Mouse (Mus musculus): ENCODE results near the gene Sft2d2. TPM values are rescaled to one million over a fixed set of nuclear protein-coding genes. Genes with fewer than 3 reads are reported as not detected.

Gene Sft2d2
- polyA plus RNA-seq, 1 experiment from 2014 or later: 10.4 TPM

DNA sequence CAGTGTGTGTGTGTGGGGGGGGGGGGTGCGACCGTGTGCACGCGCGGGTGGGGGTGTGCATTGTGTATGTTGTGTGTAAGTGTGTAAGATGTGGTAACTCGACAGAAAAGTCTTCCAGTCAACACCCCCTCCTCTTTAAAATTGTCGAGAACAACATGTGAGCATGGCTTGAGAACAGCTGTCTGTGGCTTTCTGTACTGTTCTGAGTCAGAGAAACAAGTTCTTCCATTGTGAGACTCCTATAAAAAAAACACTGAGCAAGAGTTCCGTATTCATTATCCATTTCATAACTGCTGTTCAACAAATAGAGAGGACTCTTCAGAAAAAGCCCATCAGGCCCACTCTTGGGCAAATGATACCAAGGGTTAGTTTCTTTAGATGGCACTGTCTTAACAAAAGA, 6.5 kb upstream of the Sft2d2 start:
- no peaks in the 10 kb centered on the region for H3K9me3 ChIP-seq
- no peak overlapping the region for H3K4me2 ChIP-seq (replicated peaks)
- no peak overlapping the region for H3K27ac ChIP-seq (replicated peaks)
- H3K9ac ChIP-seq (replicated peaks): no peak overlapping the region
- no peaks in the 10 kb centered on the region for H3K36me3 ChIP-seq
- WGBS: 88% methylated on average over 8 of the region's 8 CpGs
- H3K4me1 ChIP-seq: no peaks in the 10 kb centered on the region
- ATAC-seq (ENCODE audit: low FRiP score, low read depth): no peak
- H3K27me3 ChIP-seq: peaks cover under 1% of the 10 kb centered on the region; the same call in 1 of the 2 replicates
- no peak overlapping the region for H3K4me3 ChIP-seq

DNA sequence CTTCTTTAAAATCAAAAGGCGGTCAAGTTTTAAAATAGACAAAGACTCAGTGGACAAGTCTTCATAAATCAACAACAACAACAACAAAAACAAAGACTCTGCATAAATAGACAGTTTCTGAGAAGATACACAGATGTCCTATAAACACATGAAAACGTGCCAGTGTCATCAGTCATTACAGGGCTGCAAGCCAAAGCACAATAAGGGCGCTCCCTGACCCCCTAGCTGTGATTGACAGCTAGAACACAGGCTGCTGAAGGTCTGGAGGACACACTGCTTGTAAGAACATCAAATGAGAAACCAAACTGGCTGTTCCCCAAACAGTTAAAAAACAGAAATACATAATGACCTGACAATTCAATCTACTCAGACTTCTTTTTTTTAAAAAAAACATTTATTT, 5.4 kb upstream of the Sft2d2 start:
- H3K4me2 ChIP-seq (replicated peaks): no peak overlapping the region
- no peak overlapping the region for H3K4me3 ChIP-seq
- no peaks in the 10 kb centered on the region for H3K9me3 ChIP-seq
- no peaks in the 10 kb centered on the region for H3K36me3 ChIP-seq
- H3K27ac ChIP-seq (replicated peaks): no peak overlapping the region
- no peak for ATAC-seq (ENCODE audit: low FRiP score, low read depth)
- 0 out of 2 replicates have a peak, but pooled peaks cover 5% of the 10 kb centered on the region for H3K4me1 ChIP-seq
- 76% methylated on average over 3 of the region's 3 CpGs for WGBS
- H3K9ac ChIP-seq (replicated peaks): no peak overlapping the region
- H3K27me3 ChIP-seq: peaks cover 12% of the 10 kb centered on the region

DNA sequence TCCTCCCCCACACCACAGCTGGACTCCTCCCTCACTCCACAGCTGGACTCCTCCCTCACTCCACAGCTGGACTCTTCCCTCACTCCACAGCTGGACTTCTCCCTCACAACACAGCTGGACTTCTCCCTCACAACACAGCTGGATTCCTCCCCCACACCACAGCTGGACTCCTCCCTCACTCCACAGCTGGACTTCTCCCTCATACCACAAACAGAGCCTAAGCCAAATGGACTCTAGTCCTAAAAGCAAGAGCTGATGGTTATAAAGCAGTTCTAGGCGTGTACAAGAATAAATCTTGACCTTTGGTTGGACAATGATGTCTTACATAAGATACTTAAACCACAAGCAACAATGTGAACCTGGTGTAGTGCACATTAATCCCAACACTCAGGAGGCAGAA, 4.7 kb upstream of the Sft2d2 start:
- no peak for ATAC-seq (ENCODE audit: low FRiP score, low read depth)
- peaks cover 19% of the 10 kb centered on the region for H3K27me3 ChIP-seq
- H3K9me3 ChIP-seq: no peaks in the 10 kb centered on the region
- H3K4me3 ChIP-seq: no peak overlapping the region
- no peaks in the 10 kb centered on the region for H3K36me3 ChIP-seq
- no peak overlapping the region for H3K4me2 ChIP-seq (replicated peaks)
- H3K4me1 ChIP-seq: peaks cover 8% of the 10 kb centered on the region; the same call in 1 of the 2 replicates
- WGBS: 78% methylated on average over 1 of the region's 1 CpGs
- no peak overlapping the region for H3K27ac ChIP-seq (replicated peaks)
- H3K9ac ChIP-seq (replicated peaks): no peak overlapping the region

GRCm38 (mm10) chr1:165197875-165198274, 3.6 kb upstream of the Sft2d2 start:
- Histone ChIP-seq H3K4me1 (peaks cover 11% of the 10 kb centered on the region; the same call in 1 of the 2 replicates), H3K36me3 (no peaks in the 10 kb centered on the region), H3K9me3 (no peaks in the 10 kb centered on the region), H3K4me3 (no peak overlapping the region), H3K9ac (replicated peaks) (no peak overlapping the region), H3K27ac (replicated peaks) (no peak overlapping the region), H3K4me2 (replicated peaks) (no peak overlapping the region), H3K27me3 (peaks cover 23% of the 10 kb centered on the region)
- 81% methylated on average over 3 of the region's 3 CpGs for WGBS
- ATAC-seq (ENCODE audit: low FRiP score, low read depth): no peak

DNA sequence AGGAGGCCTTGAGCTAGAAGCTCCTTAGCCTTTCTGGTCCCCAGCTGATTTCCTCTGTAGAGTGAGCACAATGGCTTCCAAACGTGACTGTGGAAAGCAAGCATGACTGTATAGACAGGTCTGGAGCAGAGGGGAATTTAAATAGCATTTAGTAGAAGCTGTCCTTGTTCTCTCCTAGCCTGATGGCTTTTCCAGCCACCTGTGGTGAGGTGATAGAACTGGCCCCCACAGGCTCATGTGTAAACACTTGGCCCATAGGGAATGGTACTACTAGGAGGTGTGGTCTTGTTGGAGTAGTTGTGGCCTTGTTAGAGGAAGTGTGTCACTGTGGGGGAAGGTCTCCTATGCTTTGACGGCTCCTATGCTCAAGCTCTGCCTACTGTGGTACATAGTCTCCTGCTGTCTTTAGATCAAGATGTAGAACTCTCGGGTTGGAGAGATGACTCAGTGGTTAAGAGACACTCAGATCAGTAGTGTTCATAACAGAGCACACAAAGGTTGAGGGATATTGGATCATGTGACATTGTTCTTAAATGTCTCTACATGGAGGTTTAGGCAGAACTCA, 1.2 kb upstream of the Sft2d2 start:
- Histone ChIP-seq H3K4me1 (peaks cover 11% of the 10 kb centered on the region; the same call in 1 of the 2 replicates), H3K36me3 (no peaks in the 10 kb centered on the region), H3K4me3 (no peak overlapping the region), H3K9me3 (no peaks in the 10 kb centered on the region), H3K27ac (replicated peaks) (no peak overlapping the region), H3K9ac (replicated peaks) (no peak overlapping the region), H3K4me2 (replicated peaks) (no peak overlapping the region), H3K27me3 (peaks cover 23% of the 10 kb centered on the region)
- ATAC-seq (ENCODE audit: low FRiP score, low read depth): no peak
- WGBS: 75% methylated on average over 3 of the region's 3 CpGs

DNA sequence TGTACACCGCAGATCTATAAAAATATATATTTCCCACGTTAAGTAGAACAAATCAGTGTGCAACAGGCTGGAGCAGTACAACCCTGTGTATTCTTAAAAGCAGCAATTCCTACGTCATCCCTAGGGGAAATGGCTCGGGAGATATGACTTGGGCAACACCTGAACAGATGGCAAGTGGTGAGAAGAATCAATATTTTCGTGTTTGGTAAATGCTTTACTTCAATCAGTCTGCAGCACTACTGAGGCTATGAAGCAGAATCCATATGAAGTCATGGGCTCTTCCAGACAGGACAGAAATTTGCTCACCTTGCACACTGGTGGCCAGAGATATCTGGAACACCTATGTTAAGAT, 400 bp upstream of the Sft2d2 start:
- no peaks in the 10 kb centered on the region for H3K9me3 ChIP-seq
- H3K36me3 ChIP-seq: no peaks in the 10 kb centered on the region
- WGBS: 16% methylated on average over 5 of the region's 5 CpGs
- H3K4me1 ChIP-seq: peaks cover 11% of the 10 kb centered on the region; the same call in 1 of the 2 replicates
- H3K4me2 ChIP-seq (replicated peaks): peak overlapping the region; percentile 99
- peaks cover 23% of the 10 kb centered on the region for H3K27me3 ChIP-seq
- no peak overlapping the region for H3K27ac ChIP-seq (replicated peaks)
- peak overlapping the region; percentile 84 for H3K4me3 ChIP-seq
- no peak for ATAC-seq (ENCODE audit: low FRiP score, low read depth)
- peak overlapping the region; percentile 69 for H3K9ac ChIP-seq (replicated peaks)

DNA sequence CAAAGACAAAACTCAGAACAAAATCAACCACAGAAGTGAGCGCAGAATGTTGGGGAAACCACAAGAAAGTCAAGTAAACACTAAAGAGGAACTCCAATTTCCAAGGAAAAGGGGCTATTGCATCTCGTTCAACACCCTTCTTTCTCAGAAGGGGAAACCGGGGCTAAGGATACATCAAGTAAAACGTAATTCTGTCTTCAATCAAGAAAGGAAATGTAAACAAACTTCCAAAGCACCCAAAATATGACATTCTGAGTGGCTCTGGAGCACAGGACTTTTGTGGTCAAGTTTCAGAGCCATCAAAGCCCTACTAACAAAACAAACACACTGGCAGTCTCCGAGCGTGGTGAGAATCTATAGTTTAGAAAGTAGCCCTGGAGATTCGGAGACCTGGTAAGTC, 812 bp downstream of the Sft2d2 start:
- ATAC-seq (ENCODE audit: low FRiP score, low read depth): no peak
- Histone ChIP-seq H3K27me3 (peaks cover 23% of the 10 kb centered on the region), H3K27ac (replicated peaks) (no peak overlapping the region), H3K4me2 (replicated peaks) (peak overlapping the region; percentile 99), H3K4me3 (peak overlapping the region; percentile 84), H3K9me3 (no peaks in the 10 kb centered on the region), H3K9ac (replicated peaks) (peak overlapping the region; percentile 69; the same call in 1 of the 2 replicates), H3K36me3 (no peaks in the 10 kb centered on the region), H3K4me1 (peaks cover 11% of the 10 kb centered on the region; the same call in 1 of the 2 replicates)
- 21% methylated on average over 7 of the region's 7 CpGs for WGBS

- Histone ChIP-seq H3K9ac (replicated peaks) (no peak overlapping the region), H3K4me3 (no peak overlapping the region), H3K9me3 (no peaks in the 10 kb centered on the region), H3K36me3 (no peaks in the 10 kb centered on the region), H3K4me1 (peaks cover 14% of the 10 kb centered on the region; the same call in 1 of the 2 replicates), H3K4me2 (replicated peaks) (peak overlapping the region; percentile 99; the same call in 1 of the 2 replicates), H3K27me3 (peaks cover 23% of the 10 kb centered on the region), H3K27ac (replicated peaks) (no peak overlapping the region)
- ATAC-seq (ENCODE audit: low FRiP score, low read depth): no peak
- 81% methylated on average over 10 of the region's 10 CpGs for WGBS
Measured at GRCm38 (mm10) chr1:165192714-165193264, 1.4 kb downstream of the Sft2d2 start.

DNA sequence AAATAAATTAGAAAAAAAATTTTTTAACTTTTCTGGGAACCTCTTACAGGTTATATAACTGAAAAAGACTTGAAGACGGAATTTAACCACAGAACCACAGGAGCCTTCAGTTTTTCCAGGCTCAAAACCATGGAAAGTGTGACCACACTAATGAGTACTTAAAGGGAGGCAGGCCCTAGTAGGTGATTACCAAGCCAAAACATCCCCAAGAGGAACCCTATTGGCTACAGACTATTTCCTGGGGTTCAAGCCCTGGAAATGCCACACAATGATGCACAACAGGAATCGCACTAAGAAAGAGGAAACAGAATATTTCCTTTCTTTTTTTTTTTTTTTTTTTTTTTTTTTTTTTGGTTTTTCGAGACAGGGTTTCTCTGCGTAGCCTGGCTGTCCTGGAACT, 2.1 kb downstream of the Sft2d2 start:
- no peak for ATAC-seq (ENCODE audit: low FRiP score, low read depth)
- Histone ChIP-seq H3K4me3 (no peak overlapping the region), H3K36me3 (no peaks in the 10 kb centered on the region), H3K27ac (replicated peaks) (no peak overlapping the region), H3K27me3 (peaks cover 23% of the 10 kb centered on the region), H3K9ac (replicated peaks) (no peak overlapping the region), H3K4me1 (peaks cover 21% of the 10 kb centered on the region), H3K4me2 (replicated peaks) (no peak overlapping the region), H3K9me3 (no peaks in the 10 kb centered on the region)
- WGBS: 89% methylated on average over 4 of the region's 4 CpGs

DNA sequence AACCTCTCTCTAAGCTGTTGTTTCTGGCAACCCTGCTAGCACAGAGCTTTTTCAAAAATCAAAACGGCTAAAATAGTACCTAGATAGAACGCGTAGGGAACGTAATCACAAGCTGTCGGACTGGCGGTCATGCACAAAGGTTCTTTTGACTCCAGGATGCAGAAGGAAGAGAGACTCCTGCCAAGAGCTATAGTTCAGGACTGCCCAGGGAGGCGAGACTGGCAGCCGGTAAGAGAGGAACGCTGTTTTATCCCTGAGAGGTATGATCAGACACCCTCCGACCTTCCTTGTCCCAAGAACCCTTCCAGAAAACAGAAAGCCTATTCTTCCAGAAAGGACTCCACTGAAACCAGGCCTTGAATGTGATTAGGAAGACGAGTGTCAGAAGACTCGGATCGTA, 2.6 kb downstream of the Sft2d2 start:
- Histone ChIP-seq H3K36me3 (no peaks in the 10 kb centered on the region), H3K27me3 (peaks cover 23% of the 10 kb centered on the region), H3K9me3 (no peaks in the 10 kb centered on the region), H3K4me3 (no peak overlapping the region), H3K4me2 (replicated peaks) (no peak overlapping the region), H3K27ac (replicated peaks) (no peak overlapping the region), H3K4me1 (peaks cover 25% of the 10 kb centered on the region), H3K9ac (replicated peaks) (no peak overlapping the region)
- 74% methylated on average over 13 of the region's 13 CpGs for WGBS
- no peak for ATAC-seq (ENCODE audit: low FRiP score, low read depth)

- H3K36me3 ChIP-seq: no peaks in the 10 kb centered on the region
- no peak overlapping the region for H3K4me3 ChIP-seq
- H3K9me3 ChIP-seq: no peaks in the 10 kb centered on the region
- peaks cover 22% of the 10 kb centered on the region for H3K27me3 ChIP-seq
- ATAC-seq (ENCODE audit: low FRiP score, low read depth): no peak
- no peak overlapping the region for H3K9ac ChIP-seq (replicated peaks)
- H3K4me2 ChIP-seq (replicated peaks): no peak overlapping the region
- H3K4me1 ChIP-seq: peaks cover 25% of the 10 kb centered on the region
- 90% methylated on average over 10 of the region's 10 CpGs for WGBS
- H3K27ac ChIP-seq (replicated peaks): no peak overlapping the region
Measured at GRCm38 (mm10) chr1:165190571-165191273, 3.5 kb downstream of the Sft2d2 start.

GRCm38 (mm10) chr1:165190068-165190467, 4.2 kb downstream of the Sft2d2 start:
- Histone ChIP-seq H3K4me2 (replicated peaks) (no peak overlapping the region), H3K27ac (replicated peaks) (no peak overlapping the region), H3K4me1 (peaks cover 24% of the 10 kb centered on the region), H3K27me3 (peaks cover 15% of the 10 kb centered on the region), H3K9ac (replicated peaks) (no peak overlapping the region), H3K36me3 (no peaks in the 10 kb centered on the region), H3K9me3 (no peaks in the 10 kb centered on the region), H3K4me3 (no peak overlapping the region)
- 78% methylated on average over 6 of the region's 6 CpGs for WGBS
- ATAC-seq (ENCODE audit: low FRiP score, low read depth): no peak

All from midbrain, embryonic 12.5 days (tissue).